Mouse (Mus musculus): ENCODE results near the gene Nabp1. TPM values are rescaled to one million over a fixed set of nuclear protein-coding genes. Genes with fewer than 3 reads are reported as not detected.

Gene Nabp1
- polyA plus RNA-seq (2015; fragmentation: Nextera tagmentation; extraction: Ambion mirVana) = 28.0 and 29.1 TPM in 2 replicates

DNA sequence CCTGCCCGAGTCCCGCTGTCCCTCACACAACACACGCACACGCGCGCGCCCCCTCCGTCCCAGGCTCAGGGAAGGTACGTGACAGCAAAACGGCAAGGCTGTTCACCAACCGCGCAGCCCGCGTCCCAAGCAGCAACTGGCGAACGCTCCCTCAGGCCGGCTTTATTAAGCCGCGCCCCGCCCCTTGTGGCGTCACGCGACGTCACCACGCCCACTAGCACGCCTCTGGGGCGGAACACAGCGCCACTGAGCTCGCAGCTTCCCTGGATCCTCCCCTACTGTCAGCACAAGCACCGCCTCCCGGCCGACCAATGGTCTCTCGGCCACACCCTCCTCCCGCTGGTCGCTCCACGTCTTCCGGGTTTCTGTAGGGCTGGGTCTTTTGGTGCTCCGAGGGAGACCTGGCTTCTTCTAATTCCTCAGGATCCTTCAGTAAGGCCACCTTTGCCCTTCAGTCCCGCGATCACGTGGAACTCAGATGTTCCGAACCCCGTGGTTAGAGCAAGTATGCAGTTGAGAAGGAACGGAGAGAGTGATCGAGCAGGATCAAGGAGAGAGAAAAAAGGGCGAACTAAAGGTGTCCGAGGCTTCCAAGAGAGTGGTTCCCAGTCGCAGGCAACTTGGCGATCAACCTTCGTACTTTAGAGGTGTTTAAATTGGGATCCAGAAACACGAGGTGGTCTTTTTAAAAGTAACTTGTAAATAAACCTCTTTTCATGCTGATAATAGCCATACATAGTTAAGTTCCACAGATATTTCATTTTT, at the start of gene Nabp1:
Gene Nabp1, minus strand, starts transcription at position 164 of the 765 bp plus-strand sequence.
- Histone ChIP-seq H3K9me3 (replicated peaks; ENCODE audit: control insufficient read depth, low read length) (no peaks in the 10 kb centered on the region), H3K27ac (ENCODE audit: low read length) (peak within 1 kb of the TSS; percentile 92), H3K9ac (ENCODE audit: low read length) (peak within 1 kb of the TSS; percentile 84), H3K27me3 (ENCODE audit: control insufficient read depth, insufficient read depth, low read length) (no peaks in the 10 kb centered on the region), H3K4me1 (ENCODE audit: control insufficient read depth, insufficient read depth, low read length) (peaks cover 8% of the 10 kb centered on the region; the same call in 1 of the 2 replicates), H3K4me2 (ENCODE audit: low read depth, low read length) (peak within 1 kb of the TSS; percentile 96), H3K36me3 (ENCODE audit: control insufficient read depth, insufficient read depth) (peaks cover 5% of the 10 kb centered on the region; the same call in 1 of the 2 replicates), H3K4me3 (ENCODE audit: low read length) (peak within 1 kb of the TSS; percentile 82)
- ATAC-seq (replicated peaks; ENCODE audit: extremely low read depth, insufficient read depth, low FRiP score) = peak; percentile 100
- WGBS = under 1% methylated on average over 51 of the region's 51 CpGs

DNA sequence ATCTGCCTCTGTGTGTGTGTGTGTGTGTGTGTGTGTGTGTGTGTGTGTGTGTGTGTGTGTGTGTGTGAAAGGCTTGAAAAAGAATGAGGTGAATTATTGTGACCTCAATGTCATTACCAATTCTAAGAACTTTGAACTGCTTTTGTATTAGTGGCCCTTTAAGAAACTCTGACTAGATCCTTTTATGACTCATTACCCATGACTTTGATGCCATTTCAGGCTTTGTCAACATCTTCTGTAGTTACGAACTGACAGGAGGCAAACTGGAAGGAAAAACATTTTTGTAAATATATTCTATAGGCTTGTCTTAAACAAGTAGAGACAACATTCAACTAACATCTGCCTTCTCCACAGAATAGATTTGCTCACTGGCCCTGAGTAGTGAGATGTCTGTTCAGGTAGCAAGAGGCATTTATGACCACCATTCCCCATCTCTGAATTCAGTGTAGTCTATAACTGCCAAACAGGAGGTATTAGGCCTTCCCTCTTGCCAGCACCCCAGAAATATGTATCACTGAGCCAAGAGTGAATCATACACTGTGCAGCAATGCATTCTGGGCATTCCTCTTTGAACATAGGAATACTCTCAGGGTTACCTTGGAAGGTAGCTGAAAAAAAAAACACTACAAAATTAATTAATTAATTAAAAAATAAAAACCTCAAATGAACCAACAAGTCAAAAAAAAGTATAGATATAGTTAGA, 47.5 kb upstream of the Nabp1 start:
- WGBS = 75% methylated on average over 1 of the region's 1 CpGs
- no peak for ATAC-seq (replicated peaks; ENCODE audit: extremely low read depth, insufficient read depth, low FRiP score)
- H3K27ac ChIP-seq (ENCODE audit: low read length) = no peak overlapping the region
- H3K27me3 ChIP-seq (ENCODE audit: control insufficient read depth, insufficient read depth, low read length) = no peaks in the 10 kb centered on the region
- H3K9ac ChIP-seq (ENCODE audit: low read length) = no peak overlapping the region
- peaks cover 9% of the 10 kb centered on the region for H3K4me1 ChIP-seq (ENCODE audit: control insufficient read depth, insufficient read depth, low read length)
- H3K9me3 ChIP-seq (replicated peaks; ENCODE audit: control insufficient read depth, low read length) = no peaks in the 10 kb centered on the region
- H3K4me3 ChIP-seq (ENCODE audit: low read length) = no peak overlapping the region
- H3K36me3 ChIP-seq (ENCODE audit: control insufficient read depth, insufficient read depth) = no peaks in the 10 kb centered on the region
- H3K4me2 ChIP-seq (ENCODE audit: low read depth, low read length) = no peak overlapping the region

DNA sequence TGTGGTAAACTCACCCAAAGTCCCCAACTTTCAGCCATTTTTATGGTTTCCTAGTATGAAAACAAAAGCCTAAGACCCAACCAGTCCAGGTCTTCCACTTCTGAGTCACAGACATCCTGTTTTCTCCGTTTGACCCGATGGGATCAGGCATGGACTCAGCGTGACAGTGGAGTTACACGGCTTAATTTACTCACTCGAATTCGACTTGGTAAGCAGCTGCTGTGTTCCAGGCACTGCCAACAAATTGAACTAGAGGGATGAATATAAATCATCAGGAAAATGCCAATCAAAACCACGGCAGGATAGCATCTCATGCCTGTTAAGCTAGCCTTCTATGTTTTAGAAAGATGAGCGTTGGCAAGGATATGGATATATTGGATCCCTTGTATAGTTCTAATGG, 43.4 kb upstream of the Nabp1 start:
- WGBS = 85% methylated on average over 8 of the region's 8 CpGs
- H3K27me3 ChIP-seq (ENCODE audit: control insufficient read depth, insufficient read depth, low read length) = no peaks in the 10 kb centered on the region

DNA sequence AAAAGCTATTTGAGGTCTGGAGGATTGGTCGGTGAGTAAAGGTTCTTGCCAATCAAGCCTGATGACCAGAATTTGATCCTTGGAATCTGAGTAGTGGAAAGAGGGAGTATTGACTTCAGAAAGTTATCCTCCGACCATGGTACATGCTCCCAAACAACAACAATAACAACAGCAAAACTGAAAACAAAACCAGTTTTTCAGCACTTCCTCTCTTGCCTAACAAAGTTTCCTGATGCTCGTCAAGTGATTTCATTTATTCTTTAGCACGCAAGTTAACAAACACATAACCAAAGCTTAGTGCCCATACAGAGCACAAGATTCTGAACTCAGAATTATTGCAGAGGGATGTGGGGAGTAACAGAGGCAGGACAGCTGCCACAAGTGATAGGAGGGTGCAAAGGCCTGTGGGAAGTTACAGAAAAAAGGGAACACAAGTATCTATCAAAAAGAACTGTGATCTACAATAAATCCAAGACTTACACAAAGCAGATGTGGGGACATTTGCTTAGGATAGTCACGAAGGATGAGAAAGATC, 42.1 kb upstream of the Nabp1 start:
- no peak for ATAC-seq (replicated peaks; ENCODE audit: extremely low read depth, insufficient read depth, low FRiP score)

More for the DNA sequence above, 43.4 kb upstream of the Nabp1 start:
- H3K36me3 ChIP-seq (ENCODE audit: control insufficient read depth, insufficient read depth) = no peaks in the 10 kb centered on the region
- no peak for ATAC-seq (replicated peaks; ENCODE audit: extremely low read depth, insufficient read depth, low FRiP score)
- H3K4me3 ChIP-seq (ENCODE audit: low read length) = no peak overlapping the region
- H3K27ac ChIP-seq (ENCODE audit: low read length) = no peak overlapping the region
- no peaks in the 10 kb centered on the region for H3K4me1 ChIP-seq (ENCODE audit: control insufficient read depth, insufficient read depth, low read length)
- no peaks in the 10 kb centered on the region for H3K9me3 ChIP-seq (replicated peaks; ENCODE audit: control insufficient read depth, low read length)
- no peak overlapping the region for H3K4me2 ChIP-seq (ENCODE audit: low read depth, low read length)
- H3K9ac ChIP-seq (ENCODE audit: low read length) = no peak overlapping the region

DNA sequence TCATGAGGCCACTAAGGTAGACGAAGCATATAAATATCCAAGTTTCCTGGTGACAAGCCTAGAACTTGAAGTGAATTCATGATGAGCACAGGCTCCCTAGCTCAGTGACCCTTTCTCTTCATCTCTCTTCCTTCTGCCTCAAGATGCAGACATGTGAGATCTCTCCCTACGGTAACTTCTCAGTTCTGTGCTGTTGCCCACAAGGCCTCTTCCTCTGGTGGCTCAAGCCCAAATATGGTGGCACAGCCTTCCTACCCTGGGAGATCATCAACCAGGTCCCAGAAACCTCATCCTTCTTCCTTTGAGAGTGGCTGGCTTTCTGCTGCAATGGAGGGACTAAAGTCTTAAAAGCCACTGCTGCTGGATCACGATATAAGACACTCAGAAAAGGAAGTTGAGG, 40.9 kb upstream of the Nabp1 start:
- no peak for ATAC-seq (replicated peaks; ENCODE audit: extremely low read depth, insufficient read depth, low FRiP score)
- 84% methylated on average over 3 of the region's 3 CpGs for WGBS
- Histone ChIP-seq H3K9me3 (replicated peaks; ENCODE audit: control insufficient read depth, low read length) (no peaks in the 10 kb centered on the region), H3K27me3 (ENCODE audit: control insufficient read depth, insufficient read depth, low read length) (no peaks in the 10 kb centered on the region), H3K27ac (ENCODE audit: low read length) (no peak overlapping the region), H3K4me2 (ENCODE audit: low read depth, low read length) (no peak overlapping the region), H3K9ac (ENCODE audit: low read length) (no peak overlapping the region), H3K4me3 (ENCODE audit: low read length) (no peak overlapping the region), H3K36me3 (ENCODE audit: control insufficient read depth, insufficient read depth) (no peaks in the 10 kb centered on the region), H3K4me1 (ENCODE audit: control insufficient read depth, insufficient read depth, low read length) (peaks cover 16% of the 10 kb centered on the region)

More for the DNA sequence above, 42.1 kb upstream of the Nabp1 start:
- Histone ChIP-seq H3K36me3 (ENCODE audit: control insufficient read depth, insufficient read depth) (no peaks in the 10 kb centered on the region), H3K9ac (ENCODE audit: low read length) (no peak overlapping the region), H3K27ac (ENCODE audit: low read length) (no peak overlapping the region), H3K4me2 (ENCODE audit: low read depth, low read length) (no peak overlapping the region), H3K4me1 (ENCODE audit: control insufficient read depth, insufficient read depth, low read length) (peaks cover 4% of the 10 kb centered on the region), H3K9me3 (replicated peaks; ENCODE audit: control insufficient read depth, low read length) (no peaks in the 10 kb centered on the region), H3K27me3 (ENCODE audit: control insufficient read depth, insufficient read depth, low read length) (no peaks in the 10 kb centered on the region), H3K4me3 (ENCODE audit: low read length) (no peak overlapping the region)
- 77% methylated on average over 5 of the region's 5 CpGs for WGBS

DNA sequence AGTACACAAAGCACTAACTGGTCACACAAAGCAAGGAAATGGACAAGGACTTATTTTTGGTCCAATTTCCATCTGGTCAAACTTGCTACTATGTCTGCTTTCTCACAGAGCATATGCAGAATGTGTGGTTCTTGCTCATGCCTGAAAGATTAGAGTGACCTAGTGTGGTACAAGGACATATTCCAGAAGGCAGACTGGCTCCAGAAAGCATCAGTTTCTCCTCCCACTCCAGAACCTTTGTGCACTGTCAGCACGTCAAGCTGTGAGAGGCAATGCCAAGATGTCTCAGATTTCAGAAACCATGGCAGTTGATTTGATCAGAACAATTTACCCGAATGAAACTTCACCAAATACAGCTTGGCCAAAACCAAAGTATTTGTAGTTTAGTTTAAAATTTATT, 37.4 kb upstream of the Nabp1 start:
- peak overlapping the region; percentile 92 for H3K27ac ChIP-seq (ENCODE audit: low read length)
- no peak overlapping the region for H3K9ac ChIP-seq (ENCODE audit: low read length)
- no peak overlapping the region for H3K4me3 ChIP-seq (ENCODE audit: low read length)
- H3K9me3 ChIP-seq (replicated peaks; ENCODE audit: control insufficient read depth, low read length) = no peaks in the 10 kb centered on the region
- H3K4me1 ChIP-seq (ENCODE audit: control insufficient read depth, insufficient read depth, low read length) = peaks cover 17% of the 10 kb centered on the region
- H3K27me3 ChIP-seq (ENCODE audit: control insufficient read depth, insufficient read depth, low read length) = no peaks in the 10 kb centered on the region
- no peak overlapping the region for H3K4me2 ChIP-seq (ENCODE audit: low read depth, low read length)
- WGBS = 33% methylated on average over 2 of the region's 2 CpGs
- H3K36me3 ChIP-seq (ENCODE audit: control insufficient read depth, insufficient read depth) = no peaks in the 10 kb centered on the region
- ATAC-seq (replicated peaks; ENCODE audit: extremely low read depth, insufficient read depth, low FRiP score) = no peak

DNA sequence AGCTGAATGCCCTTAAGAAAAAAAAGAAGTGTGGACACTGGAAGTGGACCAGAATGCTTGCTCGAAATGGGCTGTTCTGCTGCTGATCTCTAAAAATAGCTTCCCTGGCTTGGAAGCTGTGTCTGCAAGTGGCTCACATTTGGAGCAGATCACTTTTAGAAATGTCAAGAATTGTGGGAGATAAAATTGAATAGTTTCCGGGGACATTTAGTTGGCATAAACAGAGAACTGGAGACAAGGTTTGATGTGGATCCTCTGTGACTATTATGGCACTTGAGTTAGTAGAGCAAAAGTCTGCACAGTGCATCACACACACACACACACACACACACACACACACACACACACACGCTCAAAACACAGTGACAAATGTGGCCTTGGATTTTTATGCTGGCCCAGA, 36.8 kb upstream of the Nabp1 start:
- WGBS = 33% methylated on average over 3 of the region's 3 CpGs
- Histone ChIP-seq H3K4me3 (ENCODE audit: low read length) (no peak overlapping the region), H3K4me2 (ENCODE audit: low read depth, low read length) (no peak overlapping the region), H3K27me3 (ENCODE audit: control insufficient read depth, insufficient read depth, low read length) (no peaks in the 10 kb centered on the region), H3K9me3 (replicated peaks; ENCODE audit: control insufficient read depth, low read length) (no peaks in the 10 kb centered on the region), H3K27ac (ENCODE audit: low read length) (peak overlapping the region; percentile 92), H3K4me1 (ENCODE audit: control insufficient read depth, insufficient read depth, low read length) (peaks cover 17% of the 10 kb centered on the region), H3K9ac (ENCODE audit: low read length) (no peak overlapping the region), H3K36me3 (ENCODE audit: control insufficient read depth, insufficient read depth) (no peaks in the 10 kb centered on the region)
- peak; percentile 61; the same call in 1 of the 2 replicates for ATAC-seq (replicated peaks; ENCODE audit: extremely low read depth, insufficient read depth, low FRiP score)

DNA sequence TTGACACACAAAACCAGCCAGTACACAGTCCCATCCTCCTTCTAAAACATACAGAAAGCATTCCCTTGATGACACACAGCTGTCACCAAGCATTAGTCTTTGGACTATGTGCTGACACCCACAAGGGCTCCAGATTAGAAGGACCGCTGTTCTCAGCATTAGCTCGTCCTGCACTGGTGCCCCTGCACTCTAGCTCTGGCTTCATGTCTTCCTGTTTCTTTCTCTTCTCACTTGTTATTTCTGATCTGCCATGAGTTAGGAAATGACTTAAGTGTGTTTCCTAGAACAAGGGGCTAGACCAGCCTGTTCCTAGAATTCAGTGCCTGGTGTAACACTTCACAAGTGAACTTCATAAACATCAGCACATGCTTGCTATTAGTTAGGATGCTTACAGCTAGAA, 36.2 kb upstream of the Nabp1 start:
- Histone ChIP-seq H3K4me2 (ENCODE audit: low read depth, low read length) (no peak overlapping the region), H3K4me3 (ENCODE audit: low read length) (no peak overlapping the region)
- ATAC-seq (replicated peaks; ENCODE audit: extremely low read depth, insufficient read depth, low FRiP score) = peak; percentile 66

More for the DNA sequence above, 36.2 kb upstream of the Nabp1 start:
- Histone ChIP-seq H3K4me1 (ENCODE audit: control insufficient read depth, insufficient read depth, low read length) (peaks cover 21% of the 10 kb centered on the region), H3K9ac (ENCODE audit: low read length) (no peak overlapping the region), H3K9me3 (replicated peaks; ENCODE audit: control insufficient read depth, low read length) (no peaks in the 10 kb centered on the region), H3K27me3 (ENCODE audit: control insufficient read depth, insufficient read depth, low read length) (no peaks in the 10 kb centered on the region), H3K27ac (ENCODE audit: low read length) (peak overlapping the region; percentile 92), H3K36me3 (ENCODE audit: control insufficient read depth, insufficient read depth) (no peaks in the 10 kb centered on the region)
- 31% methylated on average over 2 of the region's 2 CpGs for WGBS
